Mouse (Mus musculus): ENCODE measurements around the gene Ctsw. TPM values are rescaled to one million over a fixed set of nuclear protein-coding genes. Genes with fewer than 3 reads are reported as not detected.

The Ctsw gene
- polyA plus RNA-seq, 1 experiment = 4.0 TPM

DNA sequence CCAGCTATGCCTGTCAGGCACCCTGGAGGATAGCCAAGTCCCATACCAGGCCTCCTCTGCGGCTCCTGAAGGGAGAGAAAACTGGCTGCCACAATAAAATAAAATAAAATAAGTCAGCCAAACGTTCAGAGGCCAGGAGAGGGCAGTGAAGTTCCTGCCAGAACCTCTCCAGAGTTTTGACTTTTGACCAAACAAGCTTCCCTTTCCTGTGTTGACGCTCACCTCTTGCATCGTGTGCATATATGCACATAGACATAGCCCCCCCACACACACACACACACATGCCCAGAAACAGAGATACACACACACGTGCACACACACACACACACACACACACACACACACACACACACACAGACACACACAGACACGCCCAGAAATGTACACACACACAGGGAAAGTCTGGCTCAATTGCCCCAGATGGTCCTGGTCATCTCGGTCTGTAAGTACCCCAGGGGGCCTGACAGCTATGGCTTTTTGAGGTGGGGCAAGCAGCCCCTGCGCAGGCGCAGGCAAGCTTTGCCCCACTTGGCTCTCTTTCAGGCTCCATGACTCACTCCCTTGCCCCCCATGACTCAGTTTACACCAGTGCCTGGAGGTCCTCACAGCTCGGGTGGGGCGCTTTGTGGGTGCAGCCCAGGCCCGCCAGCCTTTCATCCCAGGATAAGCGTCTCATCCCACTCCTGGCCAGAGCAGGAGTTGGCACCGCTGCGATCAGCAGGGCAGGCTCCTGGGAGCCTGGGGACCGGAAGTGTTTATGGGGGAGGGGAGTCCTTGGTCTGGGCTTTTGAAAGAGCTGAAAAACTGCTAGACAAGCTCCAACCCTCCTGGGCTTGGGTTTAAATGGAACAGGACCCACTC, 35.1 kb downstream of the Ctsw start:
- no peak for DNase-seq (ENCODE audit: low spot score)

- no peak for DNase-seq (ENCODE audit: low spot score)
Measured at GRCm38 (mm10) chr19:5431911-5432464, 36.3 kb downstream of the Ctsw start.

DNA sequence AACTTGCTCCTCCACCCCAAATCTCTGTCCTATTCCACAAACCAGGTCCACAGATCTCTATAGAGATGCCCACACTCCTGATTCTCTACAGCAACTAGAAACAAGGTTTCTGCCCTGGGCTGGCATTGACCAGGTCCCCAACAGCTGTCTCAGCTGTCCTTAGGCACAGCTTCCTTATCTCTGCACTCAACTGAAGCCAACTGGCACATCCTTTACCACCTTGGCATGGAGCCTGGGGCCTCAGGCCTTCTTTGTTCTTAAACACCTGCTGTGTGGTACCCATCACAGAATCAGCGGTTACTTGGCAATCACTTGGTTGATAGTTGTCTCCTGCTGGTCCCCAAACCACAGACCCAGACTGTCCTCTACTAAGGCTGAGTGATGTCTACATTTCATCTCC, 37.9 kb downstream of the Ctsw start:
- DNase-seq (ENCODE audit: low spot score) = no peak

GRCm38 (mm10) chr19:5429806-5430205, 38.5 kb downstream of the Ctsw start:
- DNase-seq (ENCODE audit: low spot score) = no peak

DNA sequence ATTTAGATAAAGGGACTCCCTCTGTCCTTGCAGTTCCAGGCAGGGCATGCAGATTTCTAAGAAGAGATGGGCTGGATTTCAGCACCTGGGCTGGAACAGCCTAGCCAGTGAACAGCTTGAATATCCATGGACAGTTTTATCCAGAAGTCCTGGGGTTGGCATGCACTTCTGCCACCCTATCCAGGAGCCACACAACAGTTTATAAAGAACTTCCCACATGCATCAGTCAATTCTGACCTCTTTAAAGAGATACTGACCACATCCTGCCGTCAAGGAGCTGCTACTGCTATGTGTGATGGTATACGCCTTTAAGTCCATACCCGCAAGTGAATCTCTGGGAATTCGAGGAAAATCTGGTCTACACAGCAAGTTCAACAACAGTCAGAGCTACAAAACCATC, 39.1 kb downstream of the Ctsw start:
- no peak for DNase-seq (ENCODE audit: low spot score)

- DNase-seq (ENCODE audit: low spot score) = no peak
Measured at GRCm38 (mm10) chr19:5428083-5428482, 40.2 kb downstream of the Ctsw start.

DNA sequence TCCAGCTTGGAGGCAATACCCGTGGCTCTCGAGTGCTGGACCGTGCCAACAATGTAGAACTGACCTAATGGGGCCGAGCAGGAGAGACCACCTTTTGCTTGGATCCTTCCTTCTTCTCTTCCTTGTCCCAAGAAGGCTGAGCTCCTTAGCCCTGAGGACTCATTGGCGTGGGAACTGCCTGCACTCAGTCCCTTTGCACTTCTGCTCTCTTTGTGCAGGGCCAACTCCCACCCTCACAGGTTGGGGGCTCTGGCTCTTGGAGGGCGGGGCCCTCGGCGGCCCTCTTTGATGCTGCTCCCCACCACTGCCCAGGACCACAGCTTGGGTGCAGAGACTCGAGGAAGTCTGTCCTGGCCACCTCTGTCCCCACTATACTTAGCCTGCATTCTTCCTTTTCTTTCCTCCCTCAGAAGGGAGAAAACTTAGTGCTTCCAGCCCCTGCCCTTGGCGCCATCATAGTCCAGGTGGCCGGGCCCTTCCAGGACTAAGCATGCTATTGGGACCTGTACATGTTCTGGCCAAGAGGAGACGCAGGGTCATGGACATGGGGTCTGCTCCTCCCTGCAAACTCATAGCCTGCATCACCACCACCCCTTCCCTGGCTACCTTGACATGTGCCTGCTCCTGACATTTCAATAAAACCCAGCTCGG, 41.5 kb downstream of the Ctsw start:
- DNase-seq (ENCODE audit: low spot score) = no peak

DNA sequence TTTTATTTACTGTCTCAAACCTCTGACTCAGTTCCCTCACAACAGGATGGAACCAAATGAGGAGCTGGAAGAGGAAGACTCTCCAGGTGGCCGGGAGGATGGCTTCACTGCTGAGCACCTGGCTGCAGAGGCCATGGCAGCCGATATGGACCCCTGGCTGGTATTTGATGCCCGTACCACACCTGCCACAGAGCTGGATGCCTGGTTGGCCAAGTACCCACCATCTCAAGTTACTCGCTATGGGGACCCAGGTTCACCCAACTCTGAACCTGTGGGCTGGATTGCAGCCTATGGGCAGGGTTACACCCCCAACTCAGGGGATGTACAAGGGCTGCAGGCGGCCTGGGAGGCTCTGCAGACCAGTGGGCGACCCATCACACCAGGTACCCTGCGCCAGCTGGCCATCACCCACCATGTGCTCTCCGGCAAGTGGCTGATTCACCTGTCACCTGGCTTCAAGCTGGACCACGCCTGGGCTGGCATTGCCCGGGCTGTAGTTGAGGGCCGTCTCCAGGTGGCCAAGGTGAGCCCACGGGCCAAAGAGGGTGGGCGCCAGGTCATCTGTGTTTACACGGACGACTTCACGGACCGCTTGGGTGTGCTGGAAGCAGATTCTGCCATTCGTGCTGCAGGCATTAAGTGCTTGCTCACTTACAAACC, 42.3 kb downstream of the Ctsw start:
- no peak for DNase-seq (ENCODE audit: low spot score)

DNA sequence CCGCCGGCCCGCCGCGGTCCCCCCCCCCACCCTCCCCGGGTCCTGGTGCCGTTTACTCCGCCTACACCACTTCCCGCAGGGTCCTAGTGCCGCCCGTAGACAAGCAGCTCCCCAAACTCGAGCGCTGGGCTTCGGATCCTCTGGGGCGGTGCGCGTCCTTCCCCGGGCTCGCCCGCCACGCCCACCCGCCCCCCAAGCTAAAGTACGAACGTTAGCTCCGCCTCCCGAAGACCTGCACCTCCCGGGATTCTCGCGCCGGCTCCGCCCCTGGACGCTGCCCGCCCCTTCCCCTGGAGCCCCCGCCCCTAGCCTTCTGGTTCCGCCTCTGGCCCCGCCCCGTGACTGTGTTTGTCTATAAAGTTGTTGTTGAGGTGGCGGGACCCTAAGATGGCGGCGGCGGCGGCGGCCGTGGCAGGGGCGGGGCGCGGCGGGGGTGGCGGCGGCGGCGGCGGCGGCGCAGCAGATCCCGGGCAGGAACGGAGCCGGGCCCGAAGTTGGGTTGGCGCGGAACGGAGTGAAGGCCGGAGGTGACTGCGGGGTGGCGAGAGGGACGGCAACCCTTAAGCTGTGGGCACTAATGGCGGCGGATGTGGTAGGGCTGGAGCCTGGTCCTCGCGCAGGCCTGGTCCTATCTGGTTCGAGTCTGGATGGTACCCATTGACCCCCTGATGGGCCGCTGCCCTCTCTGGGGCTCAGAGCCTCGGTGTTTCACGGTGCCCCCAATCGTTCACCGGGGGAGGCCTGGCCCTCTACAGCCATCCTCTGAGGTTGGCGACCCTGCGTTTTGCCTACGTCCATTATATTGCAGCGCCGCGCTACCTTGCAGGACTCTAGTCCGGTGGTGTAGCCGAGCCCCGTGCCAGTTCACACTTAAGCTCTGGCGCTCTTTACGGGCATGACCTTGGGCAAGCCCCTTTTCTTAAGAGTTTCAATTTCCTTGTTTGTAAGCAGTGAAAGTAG, 43.2 kb downstream of the Ctsw start, which contains the start of the genes Drap1 and AI837181:
TSS of gene Drap1 (minus strand) at position 198 of the 960 bp plus-strand sequence.
TSS of gene AI837181 (plus strand) at position 363 of the 960 bp plus-strand sequence.
- peak; percentile 81 for DNase-seq (ENCODE audit: low spot score)

- peak; percentile 76 for DNase-seq (ENCODE audit: low spot score)
Measured at GRCm38 (mm10) chr19:5424092-5424781, 44.1 kb downstream of the Ctsw start.

DNA sequence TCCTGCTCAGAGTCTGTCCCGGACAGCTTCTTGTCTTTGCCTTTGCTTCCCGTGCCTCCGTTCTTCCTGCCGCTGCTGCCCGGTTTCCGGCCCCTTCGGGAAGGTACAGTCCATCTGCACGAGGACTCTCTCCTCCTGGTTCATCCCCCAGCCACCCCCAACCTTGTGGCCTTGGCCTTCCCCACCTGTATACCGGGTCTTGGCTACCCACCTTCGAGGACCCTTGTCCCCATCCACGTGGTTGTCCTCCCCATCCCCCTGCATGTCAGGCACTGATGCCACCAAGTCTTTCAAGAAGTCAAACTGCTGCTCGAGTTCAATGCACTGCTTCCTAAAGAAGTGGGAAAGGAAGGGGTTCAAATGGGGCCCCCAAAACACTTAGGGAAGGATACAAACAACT, 44.7 kb downstream of the Ctsw start:
- DNase-seq (ENCODE audit: low spot score) = no peak

GRCm38 (mm10) chr19:5422895-5423443, 45.3 kb downstream of the Ctsw start:
- no peak for DNase-seq (ENCODE audit: low spot score)

- no peak for DNase-seq (ENCODE audit: low spot score)
Measured at GRCm38 (mm10) chr19:5422267-5422666, 46.0 kb downstream of the Ctsw start.

- DNase-seq (ENCODE audit: low spot score) = no peak
Measured at GRCm38 (mm10) chr19:5421784-5422183, 46.5 kb downstream of the Ctsw start.

- DNase-seq (ENCODE audit: low spot score) = no peak
Measured at GRCm38 (mm10) chr19:5420579-5420978, 47.7 kb downstream of the Ctsw start.

GRCm38 (mm10) chr19:5419630-5420029, 48.7 kb downstream of the Ctsw start:
- DNase-seq (ENCODE audit: low spot score) = no peak

- no peak for DNase-seq (ENCODE audit: low spot score)
Measured at GRCm38 (mm10) chr19:5418750-5419466, 49.4 kb downstream of the Ctsw start.
